Mouse (Mus musculus): ENCODE measurements around the gene Nostrin. TPM values are rescaled to one million over a fixed set of nuclear protein-coding genes. Genes with fewer than 3 reads are reported as not detected.

Gene Nostrin
- polyA plus RNA-seq, 1 experiment: 3.9 TPM

DNA sequence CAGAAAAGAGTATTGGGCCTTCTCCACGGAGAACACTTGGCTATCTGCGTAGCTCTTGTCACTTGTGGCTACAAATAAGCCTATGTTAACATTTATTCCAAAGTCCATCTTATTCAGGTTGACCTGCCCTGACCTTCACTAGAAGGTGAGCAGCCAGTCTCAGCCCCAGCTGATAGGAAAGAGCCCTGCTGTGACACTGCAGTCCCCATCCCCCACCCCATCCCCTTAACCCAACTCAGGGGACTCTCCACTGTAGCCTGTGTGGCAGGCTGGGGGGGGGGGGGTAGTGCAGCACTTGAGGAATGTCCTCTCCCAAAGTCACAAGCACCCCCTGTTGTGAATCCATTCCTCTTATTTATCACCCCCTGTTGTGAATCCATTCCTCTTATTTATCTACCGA lies 3.6 kb upstream of the Nostrin start:
- TF ChIP-seq CTCF (IDR thresholded peaks at IDR 0.05; ENCODE audit: borderline replicate concordance, insufficient read depth, low read depth, low read length): no peak
- TF ChIP-seq POLR2A (IDR thresholded peaks at IDR 0.05; ENCODE audit: borderline replicate concordance, insufficient read depth, low read length): no peak
- no peak for DNase-seq
- Histone ChIP-seq H3K4me1 (ENCODE audit: control insufficient read depth, insufficient read depth, low read length) (no peaks in the 10 kb centered on the region; the same call in 1 of the 2 replicates), H3K4me3 (replicated peaks; ENCODE audit: insufficient read depth, low read depth, low read length) (no peak overlapping the region), H3K27ac (ENCODE audit: insufficient read depth, low read length) (no peak overlapping the region), H3K27me3 (ENCODE audit: control insufficient read depth, insufficient read depth, low read length) (no peaks in the 10 kb centered on the region; the same call in 1 of the 2 replicates)
- 73% methylated on average over 3 of the region's 3 CpGs for WGBS

DNA sequence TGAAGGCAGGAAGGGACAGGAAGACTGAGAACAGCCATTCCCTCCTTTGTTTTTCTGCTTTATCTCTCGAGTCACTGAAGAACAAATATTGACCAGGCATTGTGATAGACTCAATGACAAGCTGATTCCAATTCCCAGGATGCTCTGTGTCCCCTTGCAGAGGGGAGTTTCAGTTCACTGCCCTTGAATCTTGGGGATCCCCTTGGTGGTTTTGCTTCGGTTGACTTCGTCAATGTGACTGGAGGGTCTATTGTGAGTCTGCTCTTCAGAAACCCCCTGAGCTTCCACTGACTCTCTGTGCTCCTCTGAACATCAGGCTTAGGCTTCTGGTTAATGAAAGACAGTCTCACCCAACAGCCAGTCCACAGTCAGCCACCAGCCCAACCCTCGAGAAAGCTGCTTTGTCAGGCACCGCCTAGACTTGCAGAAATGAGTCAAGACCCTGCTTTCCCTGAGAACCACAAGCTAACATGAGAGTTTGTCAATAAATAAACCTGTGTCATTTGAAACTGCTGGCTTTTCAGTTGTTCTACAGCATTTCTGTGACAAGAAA lies 3.0 kb upstream of the Nostrin start:
- Histone ChIP-seq H3K27me3 (ENCODE audit: control insufficient read depth, insufficient read depth, low read length) (no peaks in the 10 kb centered on the region; the same call in 1 of the 2 replicates), H3K4me3 (replicated peaks; ENCODE audit: insufficient read depth, low read depth, low read length) (no peak overlapping the region), H3K27ac (ENCODE audit: insufficient read depth, low read length) (no peak overlapping the region), H3K4me1 (ENCODE audit: control insufficient read depth, insufficient read depth, low read length) (no peaks in the 10 kb centered on the region; the same call in 1 of the 2 replicates)
- DNase-seq: no peak
- WGBS: 51% methylated on average over 5 of the region's 5 CpGs
- no peak for TF ChIP-seq POLR2A (IDR thresholded peaks at IDR 0.05; ENCODE audit: borderline replicate concordance, insufficient read depth, low read length)
- TF ChIP-seq CTCF (IDR thresholded peaks at IDR 0.05; ENCODE audit: borderline replicate concordance, insufficient read depth, low read depth, low read length): no peak

GRCm38 (mm10) chr2:69134186-69134585 lies 1.4 kb upstream of the Nostrin start:
- DNase-seq: no peak
- WGBS: 97% methylated on average over 1 of the region's 1 CpGs
- no peak for TF ChIP-seq CTCF (IDR thresholded peaks at IDR 0.05; ENCODE audit: borderline replicate concordance, insufficient read depth, low read depth, low read length)

DNA sequence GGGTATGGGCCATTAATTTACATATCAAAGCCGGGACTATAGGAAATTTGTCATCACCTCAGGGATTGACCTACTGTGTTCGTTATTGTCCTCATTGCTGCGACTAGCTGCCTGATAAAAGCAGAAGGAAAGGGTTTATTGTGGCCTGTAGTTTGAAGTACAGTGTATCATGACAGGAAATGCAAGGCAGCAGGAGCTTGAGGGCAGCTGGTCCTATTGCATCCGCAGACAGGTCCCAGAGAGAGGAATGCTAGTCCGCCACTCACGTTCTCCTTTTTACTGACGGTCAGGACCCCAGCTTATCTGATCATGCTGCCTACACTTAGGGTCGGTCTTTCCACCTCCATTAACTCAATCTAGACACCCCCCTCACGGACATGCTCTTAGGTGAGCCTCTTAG lies 663 bp upstream of the Nostrin start:
- Histone ChIP-seq H3K4me3 (replicated peaks; ENCODE audit: insufficient read depth, low read depth, low read length) (no peak overlapping the region), H3K27me3 (ENCODE audit: control insufficient read depth, insufficient read depth, low read length) (no peaks in the 10 kb centered on the region; the same call in 1 of the 2 replicates), H3K27ac (ENCODE audit: insufficient read depth, low read length) (no peak overlapping the region), H3K4me1 (ENCODE audit: control insufficient read depth, insufficient read depth, low read length) (no peaks in the 10 kb centered on the region)
- WGBS: 81% methylated on average over 9 of the region's 9 CpGs
- DNase-seq: no peak
- TF ChIP-seq CTCF (IDR thresholded peaks at IDR 0.05; ENCODE audit: borderline replicate concordance, insufficient read depth, low read depth, low read length) (no peak), POLR2A (IDR thresholded peaks at IDR 0.05; ENCODE audit: borderline replicate concordance, insufficient read depth, low read length) (no peak)

More at GRCm38 (mm10) chr2:69134186-69134585, 1.4 kb upstream of the Nostrin start:
- Histone ChIP-seq H3K4me1 (ENCODE audit: control insufficient read depth, insufficient read depth, low read length) (no peaks in the 10 kb centered on the region), H3K27me3 (ENCODE audit: control insufficient read depth, insufficient read depth, low read length) (no peaks in the 10 kb centered on the region; the same call in 1 of the 2 replicates), H3K27ac (ENCODE audit: insufficient read depth, low read length) (no peak overlapping the region), H3K4me3 (replicated peaks; ENCODE audit: insufficient read depth, low read depth, low read length) (no peak overlapping the region)

DNA sequence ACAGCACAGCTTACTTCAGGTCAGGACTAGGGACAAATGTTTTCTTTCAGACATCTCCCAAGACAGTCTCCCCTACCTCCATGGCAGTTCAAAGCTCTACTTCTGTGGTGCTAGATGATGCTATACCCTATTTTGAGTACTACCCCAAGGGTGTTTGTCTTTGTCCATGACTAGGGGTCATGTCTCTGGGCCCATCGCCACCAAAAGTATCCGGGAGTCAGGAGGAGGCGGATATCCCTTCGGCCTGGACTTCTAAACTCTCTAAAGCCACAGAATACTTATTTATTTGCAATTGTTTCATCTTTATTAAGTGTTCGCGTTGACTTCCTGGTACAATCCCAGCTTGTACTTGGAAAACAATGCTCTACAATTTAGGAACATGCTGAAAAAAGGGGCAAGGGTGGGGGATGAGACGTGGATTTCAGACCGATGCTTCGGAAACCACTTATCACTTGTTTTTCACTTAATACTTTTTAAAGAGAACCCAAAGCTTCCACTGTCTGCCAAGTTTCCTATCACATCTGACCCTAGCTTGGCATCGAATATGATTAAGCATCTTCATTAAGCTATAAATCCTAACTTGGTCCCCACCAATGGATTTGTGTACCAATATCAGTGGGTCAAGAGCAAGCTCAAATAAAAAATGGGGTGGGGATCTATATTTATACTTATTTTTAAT lies 1.9 kb downstream of the Nostrin start:
- WGBS: 78% methylated on average over 10 of the region's 10 CpGs
- no peaks in the 10 kb centered on the region; the same call in 1 of the 2 replicates for H3K27me3 ChIP-seq (ENCODE audit: control insufficient read depth, insufficient read depth, low read length)

GRCm38 (mm10) chr2:69138759-69139158 lies 3.2 kb downstream of the Nostrin start:
- Histone ChIP-seq H3K27ac (ENCODE audit: insufficient read depth, low read length) (no peak overlapping the region), H3K4me1 (ENCODE audit: control insufficient read depth, insufficient read depth, low read length) (no peaks in the 10 kb centered on the region), H3K27me3 (ENCODE audit: control insufficient read depth, insufficient read depth, low read length) (no peaks in the 10 kb centered on the region; the same call in 1 of the 2 replicates), H3K4me3 (replicated peaks; ENCODE audit: insufficient read depth, low read depth, low read length) (no peak overlapping the region)
- TF ChIP-seq POLR2A (IDR thresholded peaks at IDR 0.05; ENCODE audit: borderline replicate concordance, insufficient read depth, low read length): no peak
- no peak for TF ChIP-seq CTCF (IDR thresholded peaks at IDR 0.05; ENCODE audit: borderline replicate concordance, insufficient read depth, low read depth, low read length)
- 4% methylated on average over 4 of the region's 4 CpGs for WGBS
- DNase-seq: no peak

More for the DNA sequence above, 1.9 kb downstream of the Nostrin start:
- DNase-seq: no peak
- H3K27ac ChIP-seq (ENCODE audit: insufficient read depth, low read length): no peak overlapping the region
- no peak for TF ChIP-seq POLR2A (IDR thresholded peaks at IDR 0.05; ENCODE audit: borderline replicate concordance, insufficient read depth, low read length)
- TF ChIP-seq CTCF (IDR thresholded peaks at IDR 0.05; ENCODE audit: borderline replicate concordance, insufficient read depth, low read depth, low read length): no peak
- H3K4me1 ChIP-seq (ENCODE audit: control insufficient read depth, insufficient read depth, low read length): no peaks in the 10 kb centered on the region
- no peak overlapping the region for H3K4me3 ChIP-seq (replicated peaks; ENCODE audit: insufficient read depth, low read depth, low read length)

DNA sequence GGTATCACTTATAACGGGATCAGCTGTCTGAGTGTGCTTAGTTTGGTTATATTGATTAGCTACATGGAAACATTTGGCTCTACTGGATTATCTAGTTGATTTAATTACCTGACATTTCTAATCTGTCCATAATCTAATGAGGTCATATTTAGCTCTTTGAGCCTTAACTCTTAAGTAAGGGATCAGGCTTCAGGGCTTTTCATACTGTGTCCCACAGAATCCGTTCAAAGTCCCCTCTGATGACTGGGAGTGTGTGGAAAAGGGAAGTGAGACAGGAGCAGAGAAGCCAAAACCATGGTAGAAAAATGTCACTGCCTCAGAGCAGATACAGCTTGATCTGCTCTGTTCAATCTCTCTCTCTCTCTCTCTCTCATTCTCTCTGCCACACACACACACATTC lies 4.6 kb downstream of the Nostrin start:
- no peak for TF ChIP-seq CTCF (IDR thresholded peaks at IDR 0.05; ENCODE audit: borderline replicate concordance, insufficient read depth, low read depth, low read length)
- TF ChIP-seq POLR2A (IDR thresholded peaks at IDR 0.05; ENCODE audit: borderline replicate concordance, insufficient read depth, low read length): no peak
- WGBS: 91% methylated on average over 2 of the region's 2 CpGs
- DNase-seq: no peak

DNA sequence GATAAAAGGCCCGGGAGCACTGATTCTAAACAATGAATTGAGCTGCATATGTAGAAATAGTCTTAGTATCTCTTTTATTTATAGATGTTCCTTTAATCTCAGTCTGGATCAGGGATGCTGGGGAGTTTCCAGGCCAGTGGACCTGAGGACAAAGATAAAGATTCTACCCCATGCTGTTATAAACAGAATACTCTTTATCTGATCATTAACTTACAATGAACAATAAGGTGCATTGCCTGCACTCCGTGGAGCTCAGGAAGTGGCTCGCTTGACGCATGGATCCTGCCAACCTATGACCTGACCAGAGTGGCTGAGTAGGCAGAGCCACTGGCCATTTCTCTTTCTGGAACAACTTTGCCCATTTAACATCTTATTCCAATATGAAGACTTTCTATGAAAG lies 5.2 kb downstream of the Nostrin start:
- H3K4me3 ChIP-seq (replicated peaks; ENCODE audit: insufficient read depth, low read depth, low read length): no peak overlapping the region
- H3K4me1 ChIP-seq (ENCODE audit: control insufficient read depth, insufficient read depth, low read length): no peaks in the 10 kb centered on the region
- no peaks in the 10 kb centered on the region for H3K27me3 ChIP-seq (ENCODE audit: control insufficient read depth, insufficient read depth, low read length)
- no peak for DNase-seq
- WGBS: 69% methylated on average over 4 of the region's 4 CpGs
- no peak overlapping the region for H3K27ac ChIP-seq (ENCODE audit: insufficient read depth, low read length)
- TF ChIP-seq CTCF (IDR thresholded peaks at IDR 0.05; ENCODE audit: borderline replicate concordance, insufficient read depth, low read depth, low read length) (no peak), POLR2A (IDR thresholded peaks at IDR 0.05; ENCODE audit: borderline replicate concordance, insufficient read depth, low read length) (no peak)

More for the DNA sequence above, 4.6 kb downstream of the Nostrin start:
- Histone ChIP-seq H3K27me3 (ENCODE audit: control insufficient read depth, insufficient read depth, low read length) (no peaks in the 10 kb centered on the region; the same call in 1 of the 2 replicates), H3K4me1 (ENCODE audit: control insufficient read depth, insufficient read depth, low read length) (no peaks in the 10 kb centered on the region), H3K27ac (ENCODE audit: insufficient read depth, low read length) (no peak overlapping the region), H3K4me3 (replicated peaks; ENCODE audit: insufficient read depth, low read depth, low read length) (no peak overlapping the region)

Measured in cerebellum, adult 2 months (tissue).